In genomic region chr9:21724147-21724536, GRCm38 (mm10) we compare ENCODE assay signal across 8 mouse cellular contexts. TPM values are rescaled to one million over a fixed set of nuclear protein-coding genes. Genes with fewer than 3 reads are reported as not detected.
DNase-seq lines count a peak whose midpoint lies in the region; ATAC-seq lines count a peak whose summit lies in the region.

No protein-coding gene starts in this region.

- under 1% methylated on average over 18 of the region's 18 CpGs for WGBS in hindbrain, embryonic 13.5 days

- peak; percentile 95 for ATAC-seq in hindbrain, embryonic 13.5 days (ENCODE audit: low FRiP score)

- H3K4me2 ChIP-seq in hindbrain, embryonic 13.5 days = peak overlapping the region; percentile 84

- H3K27ac ChIP-seq in hindbrain, embryonic 13.5 days = peak overlapping the region; percentile 93

- peak; percentile 97 for DNase-seq in Muller cell, postnatal 12 days (ENCODE audit: inconsistent ontology term)
- peak; percentile 94 for DNase-seq in cerebellum, adult 9-11 months
- peak; percentile 92 to 93 for DNase-seq in frontal cortex, postnatal 10 days (ENCODE audit: low spot score in 2 of 2)
- peak; percentile 72 to 75 for DNase-seq in layer of hippocampus, postnatal 25 days (ENCODE audit: extremely low spot score in 1 of 2, low spot score in 1 of 2)
- peak; percentile 94 for DNase-seq in lung, postnatal 25 days (ENCODE audit: low spot score)
- peak; percentile 94 for DNase-seq in retina, embryonic 14.5 days (ENCODE audit: low spot score)
- peak; percentile 95 for DNase-seq in thymus, postnatal 4 days

- peak overlapping the region; percentile 84 for H3K9ac ChIP-seq in hindbrain, embryonic 13.5 days

- no peaks in the 10 kb centered on the region; the same call in 1 of the 2 replicates for H3K36me3 ChIP-seq in hindbrain, embryonic 13.5 days

- H3K4me3 ChIP-seq in hindbrain, embryonic 13.5 days = peak overlapping the region; percentile 70

- H3K27me3 ChIP-seq in hindbrain, embryonic 13.5 days = no peaks in the 10 kb centered on the region

- H3K4me1 ChIP-seq in hindbrain, embryonic 13.5 days (replicated peaks) = peaks cover 39% of the 10 kb centered on the region

- H3K9me3 ChIP-seq in hindbrain, embryonic 13.5 days = no peaks in the 10 kb centered on the region

RNA-seq across cellular contexts. Expression of gene Ldlr, which starts 0.9 kb away (rescaled TPM):
- 12.4 and 15.6 TPM in 2 replicates for polyA plus RNA-seq in hindbrain, embryonic 13.5 days (2015; fragmentation: Nextera tagmentation; extraction: Ambion mirVana)
- total RNA-seq in layer of hippocampus, postnatal 25 days (2021) = 10 to 100 TPM; 20.5 to 20.7 TPM

RNA-seq across cellular contexts. Expression of gene Spc24, which starts 36.0 kb away (rescaled TPM):
- polyA plus RNA-seq in hindbrain, embryonic 13.5 days (2015; fragmentation: Nextera tagmentation; extraction: Ambion mirVana) = 22.0 and 26.4 TPM in 2 replicates
- total RNA-seq in layer of hippocampus, postnatal 25 days (2021) = 1 to 10 TPM; 1.1 to 2.5 TPM

Comparison
In these comparisons a context has a peak if more than half of its experiments do, and no peak if none do; other contexts are left out.
1. Peak in every context shown above with its lines: DNase-seq, ATAC-seq, H3K4me3 ChIP-seq and H3K27ac ChIP-seq.